Mouse (Mus musculus): ENCODE data around the gene BC017158. TPM values are rescaled to one million over a fixed set of nuclear protein-coding genes. Genes with fewer than 3 reads are reported as not detected.
A peak's percentile ranks its signal among the peaks of the same experiment; 100 is the strongest.

Gene BC017158
- polyA plus RNA-seq, 1 experiment from 2014 or later = 10.0 TPM

- no peak for DNase-seq (ENCODE audit: low spot score)
Observed at GRCm38 (mm10) chr7:128265411-128265810, 32.6 kb downstream of the BC017158 start, which contains the start of gene Slc5a2. Gene Slc5a2 (plus strand): TSS chr7:128265657.

GRCm38 (mm10) chr7:128256783-128257334 lies 41.1 kb downstream of the BC017158 start:
- no peak for DNase-seq (ENCODE audit: low spot score)

- DNase-seq (ENCODE audit: low spot score) = no peak
Observed at GRCm38 (mm10) chr7:128255757-128256156, 42.2 kb downstream of the BC017158 start.

- no peak for DNase-seq (ENCODE audit: low spot score)
Observed at GRCm38 (mm10) chr7:128254978-128255377, 43.0 kb downstream of the BC017158 start.

GRCm38 (mm10) chr7:128252609-128253008 lies 45.4 kb downstream of the BC017158 start:
- peak; percentile 90 for DNase-seq (ENCODE audit: low spot score)

- peak; percentile 30 for DNase-seq (ENCODE audit: low spot score)
Observed at GRCm38 (mm10) chr7:128251946-128252345, 46.0 kb downstream of the BC017158 start.

GRCm38 (mm10) chr7:128249998-128250397 lies 48.0 kb downstream of the BC017158 start:
- no peak for DNase-seq (ENCODE audit: low spot score)

GRCm38 (mm10) chr7:128248081-128249042 lies 49.6 kb downstream of the BC017158 start:
- no peak for DNase-seq (ENCODE audit: low spot score)

- peak; percentile 82 for DNase-seq (ENCODE audit: low spot score)
Observed at GRCm38 (mm10) chr7:128247443-128247842, 50.5 kb downstream of the BC017158 start.

- DNase-seq (ENCODE audit: low spot score) = peak; percentile 10
Observed at GRCm38 (mm10) chr7:128246496-128247391, 51.2 kb downstream of the BC017158 start, which contains the start of gene Tgfb1i1. Gene Tgfb1i1 (plus strand): TSS chr7:128246812.

- DNase-seq (ENCODE audit: low spot score) = no peak
Observed at GRCm38 (mm10) chr7:128245547-128245946, 52.4 kb downstream of the BC017158 start.

GRCm38 (mm10) chr7:128244410-128245025 lies 53.5 kb downstream of the BC017158 start:
- DNase-seq (ENCODE audit: low spot score) = no peak

- DNase-seq (ENCODE audit: low spot score) = no peak
Observed at GRCm38 (mm10) chr7:128243921-128244320, 54.0 kb downstream of the BC017158 start.

GRCm38 (mm10) chr7:128242331-128242730 lies 55.6 kb downstream of the BC017158 start:
- DNase-seq (ENCODE audit: low spot score) = no peak

GRCm38 (mm10) chr7:128240131-128240784 lies 57.7 kb downstream of the BC017158 start:
- no peak for DNase-seq (ENCODE audit: low spot score)

GRCm38 (mm10) chr7:128238991-128239390 lies 59.0 kb downstream of the BC017158 start:
- DNase-seq (ENCODE audit: low spot score) = peak; percentile 59

- DNase-seq (ENCODE audit: low spot score) = peak; percentile 100
Observed at GRCm38 (mm10) chr7:128237927-128238778, 59.8 kb downstream of the BC017158 start, which contains the start of gene 9130023H24Rik. Gene 9130023H24Rik (minus strand): TSS chr7:128238031.

GRCm38 (mm10) chr7:128237593-128237926 lies 60.4 kb downstream of the BC017158 start:
- no peak for DNase-seq (ENCODE audit: low spot score)

- peak; percentile 73 for DNase-seq (ENCODE audit: low spot score)
Observed at GRCm38 (mm10) chr7:128236856-128237592, 60.9 kb downstream of the BC017158 start, which contains the start of gene Armc5. Gene Armc5 (plus strand): TSS chr7:128237342.

Measured in thymus, postnatal 0 days (tissue).